Mouse (Mus musculus) heart, adult 8-10 months (tissue): ENCODE data around the gene Ap5m1. TPM values are rescaled to one million over a fixed set of nuclear protein-coding genes. Genes with fewer than 3 reads are reported as not detected.

Experiments
- DNase-seq: peaks from one replicate; pipeline ENCODE4 v3.0.0; 2022; ENCODE audit warnings: low spot score
- total RNA-seq, 4 experiments: library from RNA; stranded (reverse); gene quantifications; 2 replicates each; pipeline ENCODE4 v1.2.4; 2022

Ap5m1 gene
- total RNA-seq, 4 experiments from 2014 or later, result 7.9 to 10.3 (median 9.7) TPM

DNA sequence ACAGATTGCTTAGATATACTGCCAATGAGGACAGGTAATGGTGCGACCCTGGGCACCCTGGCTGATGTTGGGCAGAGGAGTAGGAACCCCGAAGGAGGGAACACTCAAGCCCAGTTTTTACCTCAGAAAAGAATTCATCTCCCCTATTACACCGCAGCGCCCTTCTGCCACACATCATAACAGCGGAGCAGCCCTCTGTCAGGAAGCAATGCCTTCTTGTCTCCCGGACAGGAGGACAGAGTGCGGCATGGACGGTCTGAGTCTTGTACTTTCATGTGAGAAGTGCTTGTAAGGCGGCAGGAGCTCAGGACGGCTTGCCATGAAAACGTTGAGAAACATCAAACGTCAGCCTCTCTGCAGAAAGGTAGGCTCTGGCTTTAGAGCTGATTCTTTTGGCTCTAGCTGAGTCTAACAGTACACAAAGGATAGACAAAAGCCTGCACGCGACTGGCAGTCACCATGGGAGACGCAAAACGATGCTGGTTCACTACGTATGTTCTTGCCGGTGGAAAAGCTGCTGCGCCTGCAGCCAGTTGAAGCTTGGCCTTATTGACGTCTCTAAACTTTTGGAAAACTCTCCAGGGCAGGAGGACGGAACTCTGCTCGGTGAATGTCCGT lies 61.4 kb downstream of the Ap5m1 start:
- DNase-seq, result no peak

GRCm38 (mm10) chr14:49128544-49129263 lies 62.8 kb downstream of the Ap5m1 start:
- DNase-seq, result no peak

GRCm38 (mm10) chr14:49132391-49132790 lies 66.5 kb downstream of the Ap5m1 start:
- no peak for DNase-seq

- no peak for DNase-seq
Observed at GRCm38 (mm10) chr14:49138171-49138570, 72.3 kb downstream of the Ap5m1 start.

DNA sequence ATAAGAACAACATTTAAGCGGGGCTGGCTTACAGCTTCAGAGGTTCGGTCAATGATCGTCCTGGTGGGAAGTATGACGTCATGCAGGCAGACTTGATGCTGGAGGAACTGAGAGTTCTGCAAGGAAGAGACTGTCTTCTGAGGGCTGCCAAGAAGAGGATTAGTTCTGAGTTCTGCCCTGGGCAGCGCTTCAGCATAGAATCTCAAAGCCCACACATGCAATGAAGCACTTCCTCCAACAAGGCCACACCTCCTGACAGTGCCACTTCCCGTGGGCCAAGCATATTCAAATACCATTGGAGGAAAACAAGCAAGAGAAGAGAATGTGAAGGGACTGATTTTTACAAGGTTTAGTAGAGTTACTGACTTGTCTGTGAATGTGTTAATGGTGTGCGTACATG lies 74.9 kb downstream of the Ap5m1 start:
- no peak for DNase-seq

Other genes with a start within 250 kb of the Ap5m1 start
- 10 to 100 TPM; 15.9 to 17.6 (median 16.8) TPM for gene Exoc5, start 556 bp downstream of the Ap5m1 start, total RNA-seq
- 10 to 100 TPM; 15.5 to 18.7 (median 16.0) TPM for gene Naa30, start 106.1 kb downstream of the Ap5m1 start, total RNA-seq
- gene ccdc198, start 179.4 kb downstream of the Ap5m1 start, total RNA-seq, result not detected